Mouse (Mus musculus): ENCODE results near the gene Csk. TPM values are rescaled to one million over a fixed set of nuclear protein-coding genes. Genes with fewer than 3 reads are reported as not detected.

Gene Csk
- polyA plus RNA-seq, 1 experiment from 2014 or later = 28.8 TPM

DNA sequence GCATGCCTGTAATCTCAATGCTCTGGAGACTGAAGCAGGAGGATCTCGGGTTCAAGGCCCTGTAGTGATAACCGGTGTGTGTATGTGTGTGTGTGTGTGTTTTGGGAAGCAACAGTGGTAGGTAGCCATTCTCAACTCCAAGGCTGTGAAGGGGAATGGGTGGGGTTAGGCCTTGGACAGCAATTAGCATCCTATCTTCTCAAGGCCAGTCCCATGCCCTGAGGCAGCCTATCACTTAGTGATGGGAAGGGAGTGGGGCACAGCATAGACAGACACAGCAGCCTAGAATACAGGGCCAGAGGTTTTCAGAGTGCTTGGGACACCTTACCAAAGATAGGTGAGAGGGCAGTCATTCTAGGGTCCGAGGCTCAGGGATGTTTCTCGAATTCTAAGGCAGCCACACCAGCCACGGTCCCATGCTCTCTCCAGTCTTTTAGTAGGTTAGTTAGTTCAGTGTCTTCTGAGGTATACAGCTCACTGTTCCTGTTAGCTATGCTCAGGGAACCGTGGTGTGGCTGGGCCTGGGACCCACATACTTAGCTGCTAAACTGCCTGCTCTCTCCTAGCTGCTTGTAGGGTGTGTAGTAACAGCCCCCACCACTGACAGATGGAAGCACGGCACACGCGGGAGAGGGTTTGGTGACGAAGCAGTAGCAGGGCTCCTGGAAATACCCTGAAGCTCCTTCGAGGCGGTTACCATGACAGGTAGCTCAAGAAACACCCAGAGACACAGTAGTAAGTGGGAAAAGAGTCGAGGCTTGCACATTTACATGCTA is 11.5 kb downstream of the Csk start:
- Histone ChIP-seq H3K27ac (no peak overlapping the region), H3K4me3 (no peak overlapping the region; the same call in 1 of the 2 replicates), H3K4me1 (peaks cover 88% of the 10 kb centered on the region), H3K27me3 (ENCODE audit: poor library complexity, severe bottlenecking) (0 out of 2 replicates have a peak, but pooled peaks cover 2% of the 10 kb centered on the region), H3K36me3 (replicated peaks) (peaks cover 28% of the 10 kb centered on the region), H3K9me3 (no peaks in the 10 kb centered on the region)
- no peak for DNase-seq (ENCODE audit: extremely low spot score, low spot score)
- WGBS = 93% methylated on average over 13 of the region's 13 CpGs

DNA sequence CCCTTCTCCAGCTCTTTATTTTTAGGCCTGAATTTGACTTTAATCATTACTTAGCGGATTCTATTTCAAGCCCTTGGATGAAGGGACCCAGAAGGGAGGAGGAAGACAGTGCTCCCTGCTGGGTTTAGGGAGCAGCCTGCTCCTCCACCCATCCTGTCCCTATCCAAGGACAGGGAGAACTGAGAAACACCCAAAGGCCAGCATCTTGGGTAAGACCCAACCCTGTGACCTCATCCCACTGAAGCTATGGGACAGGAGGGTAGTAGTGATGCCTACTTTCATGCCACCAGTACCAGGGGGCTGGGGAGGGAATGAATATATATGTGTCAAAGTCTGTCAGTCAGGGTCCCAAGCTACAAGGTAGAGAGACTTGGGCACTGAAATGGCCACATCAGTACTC is 12.4 kb downstream of the Csk start:
- Histone ChIP-seq H3K27me3 (ENCODE audit: poor library complexity, severe bottlenecking) (no peaks in the 10 kb centered on the region), H3K36me3 (replicated peaks) (peaks cover 32% of the 10 kb centered on the region), H3K9me3 (no peaks in the 10 kb centered on the region), H3K4me3 (no peak overlapping the region), H3K27ac (no peak overlapping the region), H3K4me1 (peaks cover 86% of the 10 kb centered on the region)
- no peak for DNase-seq (ENCODE audit: extremely low spot score, low spot score)
- 74% methylated on average over 1 of the region's 1 CpGs for WGBS

DNA sequence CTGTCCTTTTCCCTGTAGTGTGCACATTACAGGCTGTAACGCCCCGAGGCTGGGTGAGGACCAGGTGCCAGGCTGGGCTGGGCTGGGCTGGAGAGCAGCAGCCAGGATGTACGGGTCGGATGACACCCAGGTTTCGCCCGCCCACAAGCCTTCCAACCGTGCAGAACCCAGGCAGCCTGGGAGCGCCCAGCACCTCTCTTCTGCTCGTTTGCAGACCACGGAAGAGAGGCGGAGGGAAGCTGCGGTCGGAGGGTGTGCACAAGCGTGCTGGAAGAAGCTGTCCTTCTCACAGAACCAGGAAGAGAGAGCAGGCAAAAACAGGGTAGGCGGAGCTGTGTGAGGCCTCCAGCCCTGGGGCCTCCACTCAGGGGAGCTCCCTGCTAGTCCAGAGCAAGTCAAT is 13.0 kb downstream of the Csk start:
- whole genome bisulfite sequencing = 24% methylated on average over 15 of the region's 15 CpGs
- Histone ChIP-seq H3K4me3 (peak overlapping the region; percentile 19), H3K27ac (peak overlapping the region; percentile 51), H3K4me1 (peaks cover 80% of the 10 kb centered on the region), H3K9me3 (no peaks in the 10 kb centered on the region), H3K27me3 (ENCODE audit: poor library complexity, severe bottlenecking) (no peaks in the 10 kb centered on the region), H3K36me3 (replicated peaks) (peaks cover 36% of the 10 kb centered on the region)
- DNase-seq (ENCODE audit: extremely low spot score, low spot score) = no peak

DNA sequence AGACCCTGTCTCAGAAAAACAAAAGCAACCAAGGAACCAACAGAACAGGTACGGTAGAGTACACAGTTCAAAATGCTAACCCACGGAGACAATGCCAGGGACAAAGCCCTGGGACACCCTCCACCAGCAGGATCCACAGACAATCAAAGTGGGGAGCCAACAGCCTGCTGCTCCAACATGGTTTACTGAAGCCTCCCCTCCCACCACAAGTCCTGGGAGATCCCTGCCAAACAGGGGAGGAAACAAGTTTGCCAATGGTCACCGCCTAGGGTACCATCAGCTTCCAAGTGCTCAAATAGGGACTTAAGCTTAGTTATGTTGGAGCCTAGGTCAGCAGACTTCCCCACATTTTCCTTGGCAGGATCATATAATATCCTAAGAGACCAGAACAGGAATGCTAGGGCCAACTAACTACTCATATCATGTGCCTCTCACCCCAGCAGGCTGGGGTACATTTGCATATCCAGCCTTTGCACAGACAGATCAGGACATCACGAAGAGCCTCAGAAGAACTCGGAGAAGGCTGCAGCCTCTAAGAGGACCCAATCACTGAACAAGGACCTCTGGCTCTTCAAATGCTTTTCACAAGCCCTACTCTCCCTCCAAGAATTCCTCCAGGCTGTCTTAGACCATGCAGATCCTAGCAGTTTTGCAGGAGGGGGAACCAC is 13.6 kb downstream of the Csk start:
- Histone ChIP-seq H3K27ac (peak overlapping the region; percentile 72), H3K36me3 (replicated peaks) (peaks cover 37% of the 10 kb centered on the region), H3K9me3 (no peaks in the 10 kb centered on the region), H3K4me3 (peak overlapping the region; percentile 19; the same call in 1 of the 2 replicates), H3K4me1 (peaks cover 78% of the 10 kb centered on the region), H3K27me3 (ENCODE audit: poor library complexity, severe bottlenecking) (no peaks in the 10 kb centered on the region)
- DNase-seq (ENCODE audit: extremely low spot score, low spot score) = no peak
- WGBS = 74% methylated on average over 5 of the region's 5 CpGs

DNA sequence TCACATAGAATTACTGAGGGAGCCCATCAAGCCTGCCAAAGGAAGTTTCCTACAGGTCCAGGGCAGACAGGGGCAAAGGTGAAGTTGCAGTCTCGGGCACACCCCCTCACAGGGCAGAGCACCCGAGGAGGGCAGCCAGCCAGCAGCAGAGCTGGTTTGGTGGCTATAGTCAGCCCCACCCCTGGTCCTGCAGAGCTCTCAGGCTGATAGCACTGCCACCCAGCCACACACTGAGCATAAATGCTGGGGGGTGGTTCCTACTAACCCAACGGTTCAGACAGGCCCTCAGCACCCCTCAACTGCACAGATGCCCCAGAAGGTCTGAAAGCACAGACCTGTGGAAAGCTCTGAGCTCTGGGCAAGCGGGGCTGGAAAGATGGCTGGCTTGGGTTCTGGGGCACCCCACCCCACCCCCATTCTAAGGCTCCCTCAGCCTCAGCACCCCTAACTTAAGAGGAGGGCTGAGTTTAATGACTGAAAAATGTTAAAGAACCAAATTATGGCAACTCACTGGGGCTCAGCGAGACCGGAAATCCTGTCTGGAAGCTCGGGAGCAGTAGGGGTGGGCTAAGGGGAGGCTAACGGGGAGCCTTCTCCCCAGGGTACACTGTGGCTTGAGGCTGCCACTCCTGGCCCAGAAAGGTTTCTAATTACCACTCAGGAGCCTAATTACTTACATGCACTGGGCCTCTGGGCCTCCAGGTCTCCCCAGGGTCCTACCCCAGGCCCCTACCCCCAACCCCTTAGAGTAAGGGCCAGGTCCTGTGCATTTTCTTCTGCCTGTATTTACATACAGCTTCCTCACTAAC is 14.6 kb downstream of the Csk start:
- Histone ChIP-seq H3K27me3 (ENCODE audit: poor library complexity, severe bottlenecking) (no peaks in the 10 kb centered on the region), H3K9me3 (no peaks in the 10 kb centered on the region), H3K4me1 (peaks cover 77% of the 10 kb centered on the region), H3K36me3 (replicated peaks) (peaks cover 45% of the 10 kb centered on the region), H3K4me3 (peak overlapping the region; percentile 13), H3K27ac (peak overlapping the region; percentile 72)
- 40% methylated on average over 8 of the region's 8 CpGs for WGBS
- no peak for DNase-seq (ENCODE audit: extremely low spot score, low spot score)

DNA sequence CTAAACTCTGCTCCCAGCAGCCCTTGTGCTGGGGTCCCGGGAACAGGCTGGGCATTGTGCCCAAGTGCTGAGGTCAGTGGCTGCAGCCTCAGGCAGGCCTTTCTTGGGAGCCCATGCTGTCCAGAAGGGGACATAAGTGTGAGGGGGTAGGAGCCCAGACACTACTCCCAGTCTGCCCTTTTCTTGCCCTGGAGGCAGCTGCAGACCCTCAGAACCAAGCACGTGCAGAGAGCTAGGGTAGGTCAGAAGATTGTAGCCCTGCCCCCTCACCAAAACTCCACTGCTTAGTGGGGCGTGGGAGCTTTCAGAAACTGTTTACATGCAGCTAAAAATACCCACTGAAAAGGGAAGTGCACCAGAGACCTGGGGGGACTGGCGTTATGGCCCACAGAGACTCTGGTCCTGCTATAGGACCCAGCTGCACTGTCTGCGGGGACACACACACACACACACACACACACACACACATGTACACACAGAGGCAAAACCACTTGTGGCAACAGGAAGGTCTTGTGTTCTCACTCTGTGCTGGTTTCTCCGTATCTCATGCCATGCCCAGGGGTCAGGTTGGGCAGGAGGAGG is 15.6 kb downstream of the Csk start:
- no peaks in the 10 kb centered on the region for H3K27me3 ChIP-seq (ENCODE audit: poor library complexity, severe bottlenecking)
- peaks cover 53% of the 10 kb centered on the region for H3K36me3 ChIP-seq (replicated peaks)
- H3K4me3 ChIP-seq = no peak overlapping the region; the same call in 1 of the 2 replicates
- peaks cover 74% of the 10 kb centered on the region for H3K4me1 ChIP-seq
- peak overlapping the region; percentile 72 for H3K27ac ChIP-seq
- no peaks in the 10 kb centered on the region for H3K9me3 ChIP-seq
- DNase-seq (ENCODE audit: extremely low spot score, low spot score) = no peak
- 54% methylated on average over 6 of the region's 6 CpGs for WGBS

DNA sequence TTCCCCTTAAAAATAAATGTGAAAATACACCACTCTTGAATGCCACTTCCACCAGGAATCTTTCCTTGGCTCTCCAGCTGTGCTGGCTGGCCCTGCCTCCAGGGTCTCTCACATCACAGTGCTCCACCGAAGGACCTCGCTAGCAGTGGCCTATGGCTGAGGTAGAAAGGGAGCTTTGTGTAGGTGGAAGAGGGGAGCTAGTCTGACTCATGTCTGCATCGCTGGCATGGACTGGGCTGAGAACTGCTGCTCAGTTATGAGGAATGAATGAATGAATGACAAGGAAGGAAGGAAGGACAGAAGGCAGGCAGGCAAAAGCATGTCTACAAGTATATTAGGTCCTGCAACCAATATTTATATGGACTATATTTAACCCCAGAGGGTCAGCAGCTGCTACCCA is 16.2 kb downstream of the Csk start:
- Histone ChIP-seq H3K9me3 (no peaks in the 10 kb centered on the region), H3K4me1 (peaks cover 69% of the 10 kb centered on the region), H3K27me3 (ENCODE audit: poor library complexity, severe bottlenecking) (no peaks in the 10 kb centered on the region), H3K27ac (peak overlapping the region; percentile 72), H3K4me3 (no peak overlapping the region), H3K36me3 (replicated peaks) (peaks cover 50% of the 10 kb centered on the region)
- WGBS = 69% methylated on average over 3 of the region's 3 CpGs
- no peak for DNase-seq (ENCODE audit: extremely low spot score, low spot score)

DNA sequence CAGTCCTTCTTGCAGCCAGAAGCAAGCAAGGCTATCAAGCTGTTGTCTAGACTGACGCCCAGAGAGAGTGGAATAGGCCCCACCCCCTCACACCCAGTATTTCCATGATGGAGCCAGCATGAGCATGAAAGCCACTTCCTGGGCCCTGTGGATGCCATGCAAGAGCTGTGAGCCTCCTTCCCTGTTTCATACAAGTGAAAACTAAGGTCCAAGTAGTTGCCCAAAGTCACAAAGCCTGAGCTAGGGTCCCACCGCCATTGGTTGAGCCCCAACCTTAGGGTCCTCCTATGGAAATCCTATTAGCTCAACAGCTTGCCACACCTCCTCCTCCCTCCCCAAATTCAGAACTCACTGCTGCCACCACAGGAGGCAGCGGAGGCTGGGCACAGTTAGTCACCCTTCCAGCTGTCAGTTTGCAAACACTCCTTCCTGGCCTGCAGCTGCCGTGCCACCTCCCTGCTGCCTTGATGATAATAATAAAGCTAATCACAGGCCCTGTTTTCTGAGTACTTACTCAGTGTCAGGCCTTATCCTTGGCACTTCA is 19.9 kb downstream of the Csk start:
- H3K9me3 ChIP-seq = no peaks in the 10 kb centered on the region
- no peak overlapping the region for H3K27ac ChIP-seq
- no peaks in the 10 kb centered on the region for H3K27me3 ChIP-seq (ENCODE audit: poor library complexity, severe bottlenecking)
- WGBS = 46% methylated on average over 4 of the region's 4 CpGs
- DNase-seq (ENCODE audit: extremely low spot score, low spot score) = no peak
- peaks cover 32% of the 10 kb centered on the region for H3K4me1 ChIP-seq
- no peak overlapping the region for H3K4me3 ChIP-seq
- H3K36me3 ChIP-seq (replicated peaks) = peaks cover 73% of the 10 kb centered on the region

DNA sequence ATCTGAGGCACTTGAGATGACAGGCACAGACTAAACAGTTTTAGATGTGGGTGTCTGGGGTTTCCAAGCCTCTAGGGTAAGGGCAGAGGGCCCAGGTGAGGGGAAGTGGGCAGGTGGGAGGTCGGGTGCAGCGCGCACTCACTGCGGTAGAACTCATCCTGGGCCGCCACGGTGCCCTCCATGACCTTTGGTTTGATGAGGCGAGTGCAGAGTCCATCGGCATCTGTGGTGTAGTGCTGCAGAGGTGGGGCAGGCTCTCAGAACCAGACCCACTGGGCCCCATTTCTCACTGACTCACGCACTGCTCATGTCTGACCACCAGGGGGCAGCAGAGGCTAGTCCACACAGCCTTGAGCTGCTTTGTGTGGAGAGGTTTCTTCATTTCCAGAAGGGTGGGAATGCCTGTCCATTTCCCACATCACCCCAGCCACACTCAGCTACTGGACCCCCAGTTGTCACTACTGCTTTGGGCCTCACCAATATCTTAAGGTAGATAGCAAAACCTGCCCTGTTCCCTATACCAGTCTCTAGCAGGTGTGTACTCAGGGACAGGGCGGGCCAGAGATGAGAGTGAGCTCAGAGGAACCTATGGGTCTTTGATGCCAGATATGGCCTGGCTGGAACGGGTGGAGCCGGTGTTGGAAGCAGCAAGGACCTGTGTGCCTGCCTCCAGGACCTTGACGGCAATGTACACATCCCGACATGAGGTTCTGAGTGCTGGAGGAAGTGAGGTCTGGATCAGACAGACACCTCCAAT is 24.1 kb downstream of the Csk start:
- H3K9me3 ChIP-seq = no peaks in the 10 kb centered on the region
- WGBS = 75% methylated on average over 14 of the region's 14 CpGs
- peak; percentile 76 for DNase-seq (ENCODE audit: extremely low spot score, low spot score)
- H3K27me3 ChIP-seq (ENCODE audit: poor library complexity, severe bottlenecking) = no peaks in the 10 kb centered on the region
- no peak overlapping the region for H3K27ac ChIP-seq
- H3K36me3 ChIP-seq (replicated peaks) = peaks cover 97% of the 10 kb centered on the region
- H3K4me3 ChIP-seq = no peak overlapping the region; the same call in 1 of the 2 replicates
- peaks cover 26% of the 10 kb centered on the region for H3K4me1 ChIP-seq

DNA sequence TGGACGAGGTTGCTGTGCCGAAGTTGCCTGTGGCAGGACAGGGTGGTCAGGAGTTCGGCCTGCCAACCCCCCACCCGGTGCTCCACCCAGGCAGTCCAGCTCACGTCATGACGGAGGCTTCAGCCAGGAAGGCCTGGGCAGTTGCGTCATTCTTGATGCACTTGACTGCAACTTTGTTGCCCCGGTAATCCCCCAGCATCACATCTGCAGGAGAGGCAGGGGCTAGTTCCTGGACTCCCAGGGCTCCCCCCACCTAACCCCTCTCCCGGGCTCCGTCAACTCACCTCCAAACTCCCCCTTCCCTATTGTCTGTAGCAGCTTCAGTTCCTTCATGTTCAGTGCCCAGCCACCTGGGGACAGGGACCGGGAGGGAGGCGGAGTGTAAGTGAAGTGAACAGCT is 24.7 kb downstream of the Csk start:
- H3K9me3 ChIP-seq = no peaks in the 10 kb centered on the region
- DNase-seq (ENCODE audit: extremely low spot score, low spot score) = no peak
- peaks cover 24% of the 10 kb centered on the region for H3K4me1 ChIP-seq
- no peaks in the 10 kb centered on the region for H3K27me3 ChIP-seq (ENCODE audit: poor library complexity, severe bottlenecking)
- no peak overlapping the region for H3K27ac ChIP-seq
- H3K36me3 ChIP-seq (replicated peaks) = peaks cover 97% of the 10 kb centered on the region
- whole genome bisulfite sequencing = 94% methylated on average over 12 of the region's 12 CpGs
- no peak overlapping the region; the same call in 1 of the 2 replicates for H3K4me3 ChIP-seq

DNA sequence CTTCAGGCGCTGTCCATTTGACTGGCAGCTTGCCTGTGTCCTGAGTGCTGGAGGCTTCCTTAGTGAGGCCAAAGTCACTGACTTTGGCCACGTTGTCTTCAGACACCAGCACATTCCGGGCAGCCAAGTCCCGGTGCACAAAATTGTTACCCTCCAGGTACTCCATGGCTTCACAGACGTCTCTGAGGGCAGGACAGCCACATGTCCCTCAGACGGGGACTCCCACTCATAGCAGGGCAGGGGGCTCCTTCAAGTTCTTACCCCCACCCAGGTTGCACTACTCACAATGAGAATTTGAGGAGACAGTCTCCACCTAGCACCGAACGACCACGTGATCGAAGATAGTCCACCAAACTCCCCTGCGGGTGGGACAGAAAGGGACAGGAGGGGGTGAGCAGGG is 25.5 kb downstream of the Csk start:
- DNase-seq (ENCODE audit: extremely low spot score, low spot score) = no peak
- 92% methylated on average over 11 of the region's 11 CpGs for WGBS
- no peaks in the 10 kb centered on the region for H3K9me3 ChIP-seq
- no peaks in the 10 kb centered on the region for H3K27me3 ChIP-seq (ENCODE audit: poor library complexity, severe bottlenecking)
- peaks cover 20% of the 10 kb centered on the region for H3K4me1 ChIP-seq
- peaks cover 89% of the 10 kb centered on the region for H3K36me3 ChIP-seq (replicated peaks)
- no peak overlapping the region for H3K4me3 ChIP-seq
- no peak overlapping the region for H3K27ac ChIP-seq

DNA sequence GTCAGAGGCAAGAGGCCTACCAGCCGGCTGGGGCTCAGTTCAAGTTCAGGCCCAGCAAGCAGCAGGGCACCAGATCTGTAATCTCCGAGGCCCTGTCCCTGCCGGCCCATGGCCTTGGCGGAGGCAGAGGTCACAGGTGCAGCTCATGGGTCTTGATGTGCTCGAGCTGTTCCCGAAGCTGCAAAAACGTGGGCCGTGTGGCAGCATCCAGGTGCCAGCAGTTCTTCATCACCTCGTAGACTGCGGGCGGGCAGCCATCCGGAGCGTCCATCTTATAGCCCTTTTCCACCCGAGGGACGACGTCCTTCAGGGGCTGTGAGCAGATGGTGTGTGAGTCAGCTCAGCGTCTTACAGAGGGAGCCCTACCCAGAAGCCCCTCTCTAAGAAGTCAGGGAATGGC is 26.2 kb downstream of the Csk start:
- Histone ChIP-seq H3K36me3 (replicated peaks) (peaks cover 85% of the 10 kb centered on the region), H3K27me3 (ENCODE audit: poor library complexity, severe bottlenecking) (no peaks in the 10 kb centered on the region), H3K4me3 (no peak overlapping the region), H3K9me3 (no peaks in the 10 kb centered on the region), H3K27ac (no peak overlapping the region), H3K4me1 (peaks cover 20% of the 10 kb centered on the region)
- DNase-seq (ENCODE audit: extremely low spot score, low spot score) = no peak
- WGBS = 93% methylated on average over 17 of the region's 17 CpGs

Measured in forebrain, embryonic 10.5 days (tissue).